Mouse (Mus musculus): Measurements from ENCODE around the gene Kirrel3.

- TF ChIP-seq GATA2 (IDR thresholded peaks at IDR 0.05; ENCODE audit: borderline replicate concordance, low read depth, low read length) (no peak), CTCF (IDR thresholded peaks at IDR 0.05; ENCODE audit: low read depth, low read length) (no peak), GATA1 (IDR thresholded peaks at IDR 0.05; ENCODE audit: borderline replicate concordance, low read length) (no peak)
Measured at GRCm38 (mm10) chr9:34488700-34489315, 3.1 kb downstream of the Kirrel3 start.
